Mouse (Mus musculus) adrenal gland, adult 8-10 months (tissue): Measurements from ENCODE around the gene 6330409D20Rik. TPM values are rescaled to one million over a fixed set of nuclear protein-coding genes. Genes with fewer than 3 reads are reported as not detected.

Experiments used
- DNase-seq: peaks from one replicate; pipeline ENCODE4 v3.0.0; 2022
- microRNA-seq, 2 experiments: library from miRNA; unstranded; fragments of <30 nt; microRNA quantifications; one replicate each; pipeline ENCODE4 v1.2.0; 2022
- total RNA-seq, 4 experiments: library from RNA; stranded (reverse); gene quantifications; 2 replicates each; pipeline ENCODE4 v1.2.4; 2022

Gene 6330409D20Rik
- total RNA-seq, 4 experiments from 2014 or later, result not detected

GRCm38 (mm10) chr2:32693823-32694411 lies 46.9 kb downstream of the 6330409D20Rik start:
- DNase-seq, result peak; percentile 95

- DNase-seq, result no peak
Measured at GRCm38 (mm10) chr2:32693282-32693681, 47.5 kb downstream of the 6330409D20Rik start.

GRCm38 (mm10) chr2:32692496-32692895 lies 48.3 kb downstream of the 6330409D20Rik start:
- DNase-seq, result no peak

GRCm38 (mm10) chr2:32691041-32691440 lies 49.8 kb downstream of the 6330409D20Rik start:
- DNase-seq, result no peak

GRCm38 (mm10) chr2:32689420-32689819 lies 51.4 kb downstream of the 6330409D20Rik start:
- peak; percentile 79 for DNase-seq

GRCm38 (mm10) chr2:32687562-32687961 lies 53.3 kb downstream of the 6330409D20Rik start:
- no peak for DNase-seq

GRCm38 (mm10) chr2:32686640-32687039 lies 54.2 kb downstream of the 6330409D20Rik start:
- DNase-seq, result no peak

- peak; percentile 75 for DNase-seq
Measured at GRCm38 (mm10) chr2:32685807-32686206, 55.0 kb downstream of the 6330409D20Rik start.

GRCm38 (mm10) chr2:32684681-32685428 lies 56.0 kb downstream of the 6330409D20Rik start:
- no peak for DNase-seq

GRCm38 (mm10) chr2:32683701-32684100 lies 57.1 kb downstream of the 6330409D20Rik start:
- DNase-seq, result no peak

GRCm38 (mm10) chr2:32682721-32683417 lies 57.9 kb downstream of the 6330409D20Rik start:
- no peak for DNase-seq

Small RNA genes within 50 kb of the gene (microRNA-seq; reads per million reads assigned to microRNA genes)
- 0 to 0.18 reads per million in 2 experiments for gene Mir2861
- 0 reads per million in 2 experiments for gene Mir3960
- gene Mir8093, result 0 reads per million in 2 experiments

Other genes with a start within 250 kb of the 6330409D20Rik start
- gene Fam102a, start 205.7 kb downstream of the 6330409D20Rik start, total RNA-seq, result 10 to 100 TPM; 39.5 to 50.2 (median 47.2) TPM
- gene Dpm2, start 170.2 kb downstream of the 6330409D20Rik start, total RNA-seq, result 10 to 100 TPM; 57.1 to 68.1 (median 62.4) TPM
- under 1 TPM in 1 of 4 experiments, not detected in 3; 0.46 TPM for gene Pip5kl1, start 166.2 kb downstream of the 6330409D20Rik start, total RNA-seq
- gene 9430097D07Rik, start 165.3 kb downstream of the 6330409D20Rik start, total RNA-seq, result not detected
- 10 to 100 TPM in 3 of 4 experiments, 1 to 10 TPM in 1; 8.5 to 18.9 (median 13.8) TPM for gene St6galnac4, start 153.9 kb downstream of the 6330409D20Rik start, total RNA-seq
- gene St6galnac6, start 141.3 kb downstream of the 6330409D20Rik start, total RNA-seq, result 10 to 100 TPM; 42.7 to 61.4 (median 51.8) TPM
- gene Ak1, start 119.3 kb downstream of the 6330409D20Rik start, total RNA-seq, result 10 to 100 TPM; 24.1 to 57.3 (median 40.1) TPM
- gene Eng, start 94.4 kb downstream of the 6330409D20Rik start, total RNA-seq, result 100 to 1,000 TPM in 3 of 4 experiments, 10 to 100 TPM in 1; 96.0 to 134 (median 120) TPM
- 10 to 100 TPM; 10.8 to 22.2 (median 18.7) TPM for gene Fpgs, start 36.9 kb downstream of the 6330409D20Rik start, total RNA-seq
- 100 to 1,000 TPM in 1 of 4 experiments, 10 to 100 TPM in 3; 80.8 to 110 (median 92.1) TPM for gene Cdk9, start 27.9 kb downstream of the 6330409D20Rik start, total RNA-seq
- gene Sh2d3c, start 20.0 kb downstream of the 6330409D20Rik start, total RNA-seq, result 10 to 100 TPM; 12.4 to 23.9 (median 18.0) TPM
- 10 to 100 TPM; 22.6 to 31.1 (median 28.5) TPM for gene Tor2a, start 16.2 kb upstream of the 6330409D20Rik start, total RNA-seq
- under 1 TPM in 3 of 4 experiments, not detected in 1; 0.28 to 0.54 (median 0.45) TPM for gene Ttc16, start 34.6 kb upstream of the 6330409D20Rik start, total RNA-seq
- 10 to 100 TPM in 2 of 4 experiments, 1 to 10 TPM in 2; 5.4 to 17.8 (median 10.2) TPM for gene Ptrh1, start 34.8 kb upstream of the 6330409D20Rik start, total RNA-seq
- not detected for gene Cfap157, start 43.4 kb upstream of the 6330409D20Rik start, total RNA-seq
- gene Stxbp1, start 106.2 kb upstream of the 6330409D20Rik start, total RNA-seq, result 10 to 100 TPM; 23.8 to 50.5 (median 37.5) TPM
- gene Fam129b, start 135.1 kb upstream of the 6330409D20Rik start, total RNA-seq, result 10 to 100 TPM; 18.7 to 35.3 (median 29.3) TPM
- 100 to 1,000 TPM; 137 to 206 (median 196) TPM for gene Rpl12, start 220.5 kb upstream of the 6330409D20Rik start, total RNA-seq
- gene Lrsam1, start 220.6 kb upstream of the 6330409D20Rik start, total RNA-seq, result 10 to 100 TPM; 23.3 to 38.9 (median 28.5) TPM
- 10 to 100 TPM; 19.8 to 28.5 (median 24.4) TPM for gene Slc2a8, start 241.1 kb upstream of the 6330409D20Rik start, total RNA-seq